Mouse (Mus musculus) lung, postnatal 0 days (tissue): Measurements from ENCODE around the gene Abcg2. TPM values are rescaled to one million over a fixed set of nuclear protein-coding genes. Genes with fewer than 3 reads are reported as not detected.
A peak's percentile ranks its signal among the peaks of the same experiment; 100 is the strongest.

Experiments
- ATAC-seq: fragments of 200-750 bp; cut with Nextera tagmentation; 2 replicates; pipeline ENCODE4 v1.8.0; 2017; ENCODE audit warnings: moderate library complexity
- DNase-seq: peaks from one replicate; pipeline ENCODE4 v3.0.0-alpha.2; 2016; ENCODE audit warnings: low spot score
- H3K27ac ChIP-seq: fragments of 300-500 bp; sonication (generic); 2 replicates; pipeline ENCODE4 v1.5.1; 2014; ENCODE audit warnings: antibody characterized with exemption, mild to moderate bottlenecking, low read length, mixed read lengths
- H3K27me3 ChIP-seq: fragments of 300-500 bp; sonication (generic); replicated peaks from 2 replicates; pipeline ENCODE4 v1.6.1; 2014; ENCODE audit warnings: low read length, mixed read lengths; ENCODE audit not compliant: insufficient read depth
- H3K36me3 ChIP-seq: fragments of 300-500 bp; sonication (generic); 2 replicates; pipeline ENCODE4 v1.6.1; 2014; ENCODE audit warnings: low read length, mixed read lengths; ENCODE audit not compliant: insufficient read depth
- H3K4me1 ChIP-seq: fragments of 300-500 bp; sonication (generic); 2 replicates; pipeline ENCODE4 v1.6.1; 2014; ENCODE audit warnings: antibody characterized with exemption, low read depth, low read length, mixed read lengths; ENCODE audit not compliant: insufficient read depth
- H3K4me2 ChIP-seq: fragments of 300-500 bp; sonication (generic); replicated peaks from 2 replicates; pipeline ENCODE4 v1.6.1; 2014; ENCODE audit warnings: low read depth, mild to moderate bottlenecking, low read length, moderate library complexity, mixed read lengths
- H3K4me3 ChIP-seq: fragments of 300-500 bp; sonication (generic); 2 replicates; pipeline ENCODE4 v1.5.1; 2014; ENCODE audit warnings: low read depth, low read length
- H3K9ac ChIP-seq: fragments of 300-500 bp; sonication (generic); replicated peaks from 2 replicates; pipeline ENCODE4 v1.6.1; 2014; ENCODE audit warnings: low read depth, mild to moderate bottlenecking
- H3K9me3 ChIP-seq: fragments of 300-500 bp; sonication (generic); 2 replicates; pipeline ENCODE4 v1.6.1; 2016; ENCODE audit warnings: low read length, mixed read lengths
- CTCF ChIP-seq: IDR thresholded peaks from 2 replicates; pipeline ENCODE4 v1.5.1; 2016; ENCODE audit warnings: antibody characterized with exemption, mild to moderate bottlenecking
- EP300 ChIP-seq: IDR thresholded peaks from 2 replicates; pipeline ENCODE4 v1.6.1; 2016; ENCODE audit warnings: antibody characterized with exemption, mild to moderate bottlenecking, control low read depth
- WGBS: fragments of 180-500 bp; shearing (Covaris S2); extraction: QIAGEN DNeasy Blood & Tissue Kit; methylation state at CpG from one replicate; pipeline ENCODE4 v1.1.7; 2014; 5-methylcytosine and 5-hydroxymethylcytosine counted together
- polyA plus RNA-seq: library from polyadenylated mRNA; unstranded; fragments of >200 nt; fragmentation: Nextera tagmentation; extraction: Ambion mirVana; gene quantifications from 2 replicates; pipeline ENCODE4 v1.2.1, GENCODE M21; 2015

The Abcg2 gene
- polyA plus RNA-seq, 1 experiment from 2014 or later, result 43.5 TPM

- Histone ChIP-seq H3K27me3 (no peaks in the 10 kb centered on the region), H3K36me3 (no peaks in the 10 kb centered on the region), H3K9me3 (peaks cover 9% of the 10 kb centered on the region; the same call in 1 of the 2 replicates), H3K4me1 (no peaks in the 10 kb centered on the region), H3K4me2 (no peak overlapping the region), H3K9ac (no peak overlapping the region), H3K4me3 (no peak overlapping the region), H3K27ac (no peak overlapping the region)
- peak; percentile 46; the same call in 1 of the 2 replicates for ATAC-seq
- WGBS, result 64% methylated on average over 6 of the region's 6 CpGs
- DNase-seq, result no peak
- no peak for TF ChIP-seq CTCF
- no peak for TF ChIP-seq EP300
These were observed 25.8 kb downstream of the Abcg2 start for GRCm38 (mm10) chr6:58609919-58610759.

GRCm38 (mm10) chr6:58610760-58611654 lies 26.7 kb downstream of the Abcg2 start:
- H3K9ac ChIP-seq, result no peak overlapping the region
- no peaks in the 10 kb centered on the region for H3K27me3 ChIP-seq
- H3K36me3 ChIP-seq, result no peaks in the 10 kb centered on the region
- 72% methylated on average over 4 of the region's 4 CpGs for WGBS
- TF ChIP-seq CTCF, result no peak
- TF ChIP-seq EP300, result no peak
- no peaks in the 10 kb centered on the region for H3K4me1 ChIP-seq
- no peak overlapping the region for H3K4me3 ChIP-seq
- peak; percentile 64 for ATAC-seq
- H3K27ac ChIP-seq, result no peak overlapping the region
- peaks cover 9% of the 10 kb centered on the region; the same call in 1 of the 2 replicates for H3K9me3 ChIP-seq
- DNase-seq, result no peak
- H3K4me2 ChIP-seq, result no peak overlapping the region

DNA sequence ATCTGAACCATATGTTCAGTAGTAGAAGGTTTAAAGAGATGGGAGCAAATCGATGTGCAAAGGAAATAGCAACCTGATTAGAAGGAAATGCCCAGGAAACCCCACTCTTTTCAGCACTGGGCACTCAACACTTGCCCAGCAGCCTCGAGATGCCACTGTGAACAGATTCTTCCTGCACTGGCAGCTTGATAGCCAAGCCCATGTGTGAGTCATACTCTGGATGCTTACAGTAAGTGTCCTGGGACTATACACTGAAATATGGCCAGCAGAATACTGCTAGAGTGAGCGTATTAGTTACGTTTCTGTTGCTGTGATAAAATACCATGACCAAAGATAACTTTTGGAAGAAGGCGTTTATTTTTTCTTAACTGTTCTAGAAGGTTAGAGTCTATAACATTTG lies 39.8 kb downstream of the Abcg2 start:
- H3K9me3 ChIP-seq, result no peaks in the 10 kb centered on the region
- no peaks in the 10 kb centered on the region for H3K36me3 ChIP-seq
- DNase-seq (no peak), ATAC-seq (no peak)
- 71% methylated on average over 5 of the region's 5 CpGs for WGBS
- H3K4me1 ChIP-seq, result no peaks in the 10 kb centered on the region
- H3K27ac ChIP-seq, result no peak overlapping the region
- TF ChIP-seq EP300 (no peak), CTCF (no peak)
- no peaks in the 10 kb centered on the region for H3K27me3 ChIP-seq
- H3K9ac ChIP-seq, result no peak overlapping the region
- H3K4me3 ChIP-seq, result no peak overlapping the region
- no peak overlapping the region for H3K4me2 ChIP-seq

GRCm38 (mm10) chr6:58629238-58629637 lies 44.9 kb downstream of the Abcg2 start:
- H3K4me1 ChIP-seq, result no peaks in the 10 kb centered on the region
- no peaks in the 10 kb centered on the region for H3K36me3 ChIP-seq
- H3K27me3 ChIP-seq, result no peaks in the 10 kb centered on the region
- DNase-seq (no peak), ATAC-seq (no peak)
- no peak overlapping the region for H3K27ac ChIP-seq
- H3K9me3 ChIP-seq, result no peaks in the 10 kb centered on the region
- WGBS, result 70% methylated on average over 2 of the region's 2 CpGs
- no peak overlapping the region for H3K9ac ChIP-seq
- no peak overlapping the region for H3K4me2 ChIP-seq
- no peak for TF ChIP-seq EP300
- no peak for TF ChIP-seq CTCF
- no peak overlapping the region for H3K4me3 ChIP-seq

DNA sequence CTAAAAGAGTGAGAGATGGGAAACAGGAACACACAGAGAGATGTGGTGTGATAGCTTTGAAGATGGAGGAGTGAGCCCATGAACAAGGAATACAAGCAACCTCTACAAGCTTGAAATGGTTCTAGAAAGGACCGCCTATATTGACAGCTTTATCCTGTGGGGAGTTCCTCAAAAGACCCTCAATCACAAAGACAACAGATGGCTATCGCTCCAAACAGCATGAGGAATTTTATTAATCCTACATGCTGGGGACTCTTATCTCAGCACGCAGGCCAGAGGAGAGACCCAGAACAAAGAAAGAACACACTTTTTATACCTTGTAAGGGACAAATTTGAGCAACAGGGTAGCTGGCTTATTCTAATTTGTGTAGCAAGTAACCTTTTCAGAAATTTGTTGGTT lies 48.1 kb downstream of the Abcg2 start:
- Histone ChIP-seq H3K4me3 (no peak overlapping the region), H3K9ac (no peak overlapping the region), H3K4me1 (no peaks in the 10 kb centered on the region), H3K9me3 (no peaks in the 10 kb centered on the region), H3K4me2 (no peak overlapping the region), H3K27ac (no peak overlapping the region), H3K27me3 (no peaks in the 10 kb centered on the region), H3K36me3 (no peaks in the 10 kb centered on the region)
- TF ChIP-seq EP300, result no peak
- no peak for TF ChIP-seq CTCF
- WGBS, result 66% methylated on average over 3 of the region's 3 CpGs
- DNase-seq (no peak), ATAC-seq (no peak)

DNA sequence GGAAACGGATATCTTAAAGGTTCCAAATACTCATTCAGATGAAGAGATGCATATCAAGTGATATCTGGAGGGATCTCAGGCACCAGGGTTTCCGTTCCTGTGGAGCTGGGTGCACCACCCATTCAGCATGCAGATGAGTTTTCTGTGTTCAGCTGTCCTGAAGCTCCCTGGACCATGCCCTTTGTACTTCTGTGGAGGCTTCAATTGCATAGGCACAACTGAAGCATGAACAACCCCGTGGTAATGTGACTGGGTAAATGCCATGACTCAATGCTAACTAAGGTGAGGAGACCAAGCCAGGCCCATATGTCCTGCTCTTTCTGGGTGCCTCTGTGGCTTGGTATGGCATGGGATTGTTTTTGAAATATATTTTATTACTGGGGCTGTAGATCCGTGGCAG lies 49.4 kb downstream of the Abcg2 start:
- Histone ChIP-seq H3K27ac (no peak overlapping the region), H3K9me3 (no peaks in the 10 kb centered on the region), H3K4me3 (no peak overlapping the region), H3K9ac (no peak overlapping the region), H3K4me2 (no peak overlapping the region), H3K4me1 (no peaks in the 10 kb centered on the region), H3K36me3 (no peaks in the 10 kb centered on the region), H3K27me3 (no peaks in the 10 kb centered on the region)
- no peak for ATAC-seq
- no peak for DNase-seq
- whole genome bisulfite sequencing, result 81% methylated on average over 4 of the region's 4 CpGs
- TF ChIP-seq CTCF (no peak), EP300 (no peak)
